Mouse (Mus musculus) limb, embryonic 12.5 days (tissue): ENCODE results near the gene Tsen2. TPM values are rescaled to one million over a fixed set of nuclear protein-coding genes. Genes with fewer than 3 reads are reported as not detected.

Experiments used
- ATAC-seq: fragments of 200-750 bp; cut with Nextera tagmentation; 2 replicates; pipeline ENCODE4 v1.8.0; 2017; ENCODE audit warnings: low read depth, moderate TSS enrichment; ENCODE audit not compliant: insufficient number of reproducible peaks, insufficient read depth, low FRiP score, low TSS enrichment
- H3K27ac ChIP-seq: fragments of 300-500 bp; sonication (generic); 2 replicates; pipeline ENCODE4 v1.5.1; 2016; ENCODE audit warnings: mild to moderate bottlenecking, moderate library complexity
- H3K27me3 ChIP-seq: fragments of 300-500 bp; sonication (generic); 2 replicates; pipeline ENCODE4 v1.6.1; 2016; ENCODE audit warnings: mild to moderate bottlenecking, moderate library complexity
- H3K36me3 ChIP-seq: fragments of 300-500 bp; sonication (generic); 2 replicates; pipeline ENCODE4 v1.6.1; 2016; ENCODE audit warnings: mild to moderate bottlenecking, moderate library complexity
- H3K4me1 ChIP-seq: fragments of 300-500 bp; sonication (generic); replicated peaks from 2 replicates; pipeline ENCODE4 v1.6.1; 2016
- H3K4me2 ChIP-seq: fragments of 300-500 bp; sonication (generic); 2 replicates; pipeline ENCODE4 v1.6.1; 2016; ENCODE audit warnings: mild to moderate bottlenecking, moderate library complexity
- H3K4me3 ChIP-seq: fragments of 300-500 bp; sonication (generic); replicated peaks from 2 replicates; pipeline ENCODE4 v1.5.1; 2016; ENCODE audit warnings: mild to moderate bottlenecking
- H3K9ac ChIP-seq: fragments of 300-500 bp; sonication (generic); replicated peaks from 2 replicates; pipeline ENCODE4 v1.6.1; 2016; ENCODE audit warnings: mild to moderate bottlenecking, moderate library complexity
- H3K9me3 ChIP-seq: fragments of 300-500 bp; sonication (generic); 2 replicates; pipeline ENCODE4 v1.6.1; 2016; ENCODE audit warnings: mild to moderate bottlenecking, moderate library complexity
- WGBS: fragments of 180-500 bp; shearing (Covaris S2); methylation state at CpG from one replicate; pipeline ENCODE4 v1.1.7; 2016; 5-methylcytosine and 5-hydroxymethylcytosine counted together
- polyA plus RNA-seq: library from polyadenylated mRNA; unstranded; fragments of >200 nt; fragmentation: Nextera tagmentation; extraction: Ambion mirVana; gene quantifications from 2 replicates; pipeline ENCODE4 v1.2.1, GENCODE M21; 2016

Gene Tsen2
- polyA plus RNA-seq, result 27.6 and 30.2 TPM in 2 replicates

- peaks cover 19% of the 10 kb centered on the region for H3K36me3 ChIP-seq
- H3K27me3 ChIP-seq, result no peaks in the 10 kb centered on the region
- H3K9me3 ChIP-seq, result no peaks in the 10 kb centered on the region
- under 1% methylated on average over 38 of the region's 38 CpGs for WGBS
- ATAC-seq, result peak; percentile 94
- H3K27ac ChIP-seq, result peak within 1 kb of the TSS; percentile 82
- peak within 1 kb of the TSS; percentile 81 for H3K9ac ChIP-seq
- peak within 1 kb of the TSS; percentile 71 for H3K4me3 ChIP-seq
- H3K4me2 ChIP-seq, result peak within 1 kb of the TSS; percentile 76
- peaks cover 8% of the 10 kb centered on the region; the same call in 1 of the 2 replicates for H3K4me1 ChIP-seq
These were observed at the start of gene Tsen2 for GRCm38 (mm10) chr6:115544442-115544970. TSS of gene Tsen2 (plus strand) at chr6:115544664.

GRCm38 (mm10) chr6:115499540-115499939 is 44.9 kb upstream of the Tsen2 start:
- Histone ChIP-seq H3K4me1 (no peaks in the 10 kb centered on the region), H3K36me3 (no peaks in the 10 kb centered on the region), H3K27ac (no peak overlapping the region), H3K4me2 (no peak overlapping the region), H3K4me3 (no peak overlapping the region), H3K27me3 (no peaks in the 10 kb centered on the region), H3K9ac (no peak overlapping the region; the same call in 1 of the 2 replicates), H3K9me3 (no peaks in the 10 kb centered on the region)
- 65% methylated on average over 14 of the region's 14 CpGs for WGBS
- no peak for ATAC-seq

GRCm38 (mm10) chr6:115500234-115500633 is 44.2 kb upstream of the Tsen2 start:
- Histone ChIP-seq H3K9ac (no peak overlapping the region), H3K36me3 (no peaks in the 10 kb centered on the region), H3K9me3 (no peaks in the 10 kb centered on the region), H3K4me3 (no peak overlapping the region), H3K4me1 (no peaks in the 10 kb centered on the region), H3K27ac (no peak overlapping the region), H3K27me3 (no peaks in the 10 kb centered on the region), H3K4me2 (no peak overlapping the region)
- WGBS, result 84% methylated on average over 10 of the region's 10 CpGs
- ATAC-seq, result no peak

GRCm38 (mm10) chr6:115501131-115501530 is 43.3 kb upstream of the Tsen2 start:
- no peak for ATAC-seq

GRCm38 (mm10) chr6:115503038-115503437 is 41.4 kb upstream of the Tsen2 start:
- Histone ChIP-seq H3K9ac (no peak overlapping the region), H3K4me1 (no peaks in the 10 kb centered on the region), H3K36me3 (no peaks in the 10 kb centered on the region), H3K4me3 (no peak overlapping the region), H3K27me3 (no peaks in the 10 kb centered on the region), H3K4me2 (no peak overlapping the region), H3K9me3 (no peaks in the 10 kb centered on the region), H3K27ac (no peak overlapping the region)
- WGBS, result 93% methylated on average over 4 of the region's 4 CpGs
- no peak for ATAC-seq

More at GRCm38 (mm10) chr6:115501131-115501530, 43.3 kb upstream of the Tsen2 start:
- H3K36me3 ChIP-seq, result no peaks in the 10 kb centered on the region
- no peak overlapping the region; the same call in 1 of the 2 replicates for H3K9ac ChIP-seq
- H3K4me3 ChIP-seq, result no peak overlapping the region
- no peak overlapping the region for H3K27ac ChIP-seq
- H3K27me3 ChIP-seq, result no peaks in the 10 kb centered on the region
- no peak overlapping the region for H3K4me2 ChIP-seq
- H3K9me3 ChIP-seq, result no peaks in the 10 kb centered on the region
- no peaks in the 10 kb centered on the region for H3K4me1 ChIP-seq
- 68% methylated on average over 3 of the region's 3 CpGs for WGBS

GRCm38 (mm10) chr6:115503549-115504159 is 40.8 kb upstream of the Tsen2 start:
- H3K27ac ChIP-seq, result no peak overlapping the region
- H3K36me3 ChIP-seq, result no peaks in the 10 kb centered on the region
- no peaks in the 10 kb centered on the region for H3K9me3 ChIP-seq
- 81% methylated on average over 10 of the region's 10 CpGs for WGBS
- H3K4me3 ChIP-seq, result no peak overlapping the region
- H3K27me3 ChIP-seq, result no peaks in the 10 kb centered on the region
- no peak for ATAC-seq
- no peaks in the 10 kb centered on the region for H3K4me1 ChIP-seq
- H3K4me2 ChIP-seq, result no peak overlapping the region
- H3K9ac ChIP-seq, result no peak overlapping the region

- H3K36me3 ChIP-seq, result no peaks in the 10 kb centered on the region
- 81% methylated on average over 3 of the region's 3 CpGs for WGBS
- no peaks in the 10 kb centered on the region for H3K9me3 ChIP-seq
- no peak overlapping the region for H3K27ac ChIP-seq
- no peak overlapping the region for H3K9ac ChIP-seq
- no peak for ATAC-seq
- H3K4me1 ChIP-seq, result no peaks in the 10 kb centered on the region
- H3K4me3 ChIP-seq, result no peak overlapping the region
- no peak overlapping the region for H3K4me2 ChIP-seq
- no peaks in the 10 kb centered on the region for H3K27me3 ChIP-seq
These were observed 40.3 kb upstream of the Tsen2 start for GRCm38 (mm10) chr6:115504160-115504558.

GRCm38 (mm10) chr6:115504915-115505314 is 39.5 kb upstream of the Tsen2 start:
- no peak overlapping the region for H3K9ac ChIP-seq
- WGBS, result 87% methylated on average over 5 of the region's 5 CpGs
- H3K9me3 ChIP-seq, result no peaks in the 10 kb centered on the region
- no peak for ATAC-seq
- H3K27ac ChIP-seq, result no peak overlapping the region
- H3K4me2 ChIP-seq, result no peak overlapping the region
- no peaks in the 10 kb centered on the region for H3K4me1 ChIP-seq
- H3K36me3 ChIP-seq, result no peaks in the 10 kb centered on the region
- no peak overlapping the region for H3K4me3 ChIP-seq
- no peaks in the 10 kb centered on the region for H3K27me3 ChIP-seq

- H3K4me3 ChIP-seq, result no peak overlapping the region
- no peak overlapping the region for H3K9ac ChIP-seq
- no peak for ATAC-seq
- no peak overlapping the region for H3K27ac ChIP-seq
- 76% methylated on average over 1 of the region's 1 CpGs for WGBS
- no peaks in the 10 kb centered on the region for H3K4me1 ChIP-seq
- H3K36me3 ChIP-seq, result no peaks in the 10 kb centered on the region
- H3K4me2 ChIP-seq, result no peak overlapping the region
- H3K27me3 ChIP-seq, result no peaks in the 10 kb centered on the region
- no peaks in the 10 kb centered on the region for H3K9me3 ChIP-seq
These were observed 38.0 kb upstream of the Tsen2 start for GRCm38 (mm10) chr6:115506425-115506824.

GRCm38 (mm10) chr6:115511447-115511846 is 33.0 kb upstream of the Tsen2 start:
- ATAC-seq, result no peak
- no peak overlapping the region for H3K9ac ChIP-seq
- H3K4me3 ChIP-seq, result no peak overlapping the region
- no peak overlapping the region for H3K4me2 ChIP-seq
- no peaks in the 10 kb centered on the region for H3K27me3 ChIP-seq
- H3K36me3 ChIP-seq, result no peaks in the 10 kb centered on the region
- H3K9me3 ChIP-seq, result no peaks in the 10 kb centered on the region
- no peaks in the 10 kb centered on the region for H3K4me1 ChIP-seq
- no peak overlapping the region for H3K27ac ChIP-seq
- WGBS, result 90% methylated on average over 3 of the region's 3 CpGs

- H3K4me2 ChIP-seq, result no peak overlapping the region
These were observed 31.3 kb upstream of the Tsen2 start for GRCm38 (mm10) chr6:115513207-115513606.

GRCm38 (mm10) chr6:115517904-115518303 is 26.6 kb upstream of the Tsen2 start:
- H3K4me1 ChIP-seq, result no peaks in the 10 kb centered on the region
- 69% methylated on average over 4 of the region's 4 CpGs for WGBS
- H3K27me3 ChIP-seq, result no peaks in the 10 kb centered on the region
- H3K36me3 ChIP-seq, result no peaks in the 10 kb centered on the region
- no peak for ATAC-seq
- no peak overlapping the region for H3K9ac ChIP-seq
- H3K9me3 ChIP-seq, result no peaks in the 10 kb centered on the region
- no peak overlapping the region for H3K27ac ChIP-seq
- no peak overlapping the region for H3K4me3 ChIP-seq
- no peak overlapping the region for H3K4me2 ChIP-seq

More at GRCm38 (mm10) chr6:115513207-115513606, 31.3 kb upstream of the Tsen2 start:
- WGBS, result 92% methylated on average over 4 of the region's 4 CpGs
- no peaks in the 10 kb centered on the region for H3K9me3 ChIP-seq
- no peak overlapping the region for H3K4me3 ChIP-seq
- H3K9ac ChIP-seq, result no peak overlapping the region
- ATAC-seq, result no peak
- H3K27me3 ChIP-seq, result no peaks in the 10 kb centered on the region
- H3K36me3 ChIP-seq, result no peaks in the 10 kb centered on the region
- H3K27ac ChIP-seq, result no peak overlapping the region
- H3K4me1 ChIP-seq, result no peaks in the 10 kb centered on the region
